Mouse (Mus musculus): Measurements from ENCODE around the gene Keap1. TPM values are rescaled to one million over a fixed set of nuclear protein-coding genes. Genes with fewer than 3 reads are reported as not detected.
"Not testable (repeated sequence)": the region's sequence is repeated elsewhere in the genome, so short reads cannot be mapped to it uniquely, and the experiment has no call there.

The Keap1 gene
- 10 to 100 TPM; 52.8 to 60.0 (median 56.6) TPM for total RNA-seq (2022)

GRCm38 (mm10) chr9:21238733-21239464, at the start of gene Keap1:
Keap1 (minus strand) TSS chr9:21239361.
- DNase-seq (ENCODE audit: low spot score in 2 of 2), result peak in 1 of 2 experiments; percentile 64

- DNase-seq (ENCODE audit: low spot score in 2 of 2), result no peak
Measured at GRCm38 (mm10) chr9:21288404-21289336, 49.5 kb upstream of the Keap1 start.

- peak; percentile 95 to 96 for DNase-seq (ENCODE audit: low spot score in 2 of 2)
Measured at GRCm38 (mm10) chr9:21287571-21288402, 48.6 kb upstream of the Keap1 start, which contains the start of gene Kri1. Kri1 (minus strand) TSS chr9:21287969.

- DNase-seq (ENCODE audit: low spot score in 2 of 2), result no peak
Measured at GRCm38 (mm10) chr9:21286753-21287152, 47.6 kb upstream of the Keap1 start.

GRCm38 (mm10) chr9:21283994-21284393, 44.8 kb upstream of the Keap1 start:
- DNase-seq (ENCODE audit: low spot score in 2 of 2), result no peak

- no peak for DNase-seq (ENCODE audit: low spot score in 2 of 2)
Measured at GRCm38 (mm10) chr9:21283591-21283990, 44.4 kb upstream of the Keap1 start.

GRCm38 (mm10) chr9:21277776-21278175, 38.6 kb upstream of the Keap1 start:
- DNase-seq (ENCODE audit: low spot score in 2 of 2), result no peak

- DNase-seq (ENCODE audit: low spot score in 2 of 2), result no peak
Measured at GRCm38 (mm10) chr9:21276307-21276706, 37.1 kb upstream of the Keap1 start.

GRCm38 (mm10) chr9:21275727-21276126, 36.6 kb upstream of the Keap1 start:
- no peak for DNase-seq (ENCODE audit: low spot score in 2 of 2)

- no peak for DNase-seq (ENCODE audit: low spot score in 2 of 2)
Measured at GRCm38 (mm10) chr9:21275013-21275710, 36.0 kb upstream of the Keap1 start.

GRCm38 (mm10) chr9:21274336-21274735, 35.2 kb upstream of the Keap1 start:
- no peak for DNase-seq (ENCODE audit: low spot score in 2 of 2)

- no peak for DNase-seq (ENCODE audit: low spot score in 2 of 2)
Measured at GRCm38 (mm10) chr9:21273520-21274228, 34.5 kb upstream of the Keap1 start.

GRCm38 (mm10) chr9:21273094-21273493, 33.9 kb upstream of the Keap1 start:
- DNase-seq (ENCODE audit: low spot score in 2 of 2), result no peak

- DNase-seq (ENCODE audit: low spot score in 2 of 2), result no peak
Measured at GRCm38 (mm10) chr9:21272391-21272790, 33.2 kb upstream of the Keap1 start.

GRCm38 (mm10) chr9:21269590-21269989, 30.4 kb upstream of the Keap1 start:
- DNase-seq (ENCODE audit: low spot score in 2 of 2), result not testable (repeated sequence)

GRCm38 (mm10) chr9:21268305-21268704, 29.1 kb upstream of the Keap1 start:
- no peak for DNase-seq (ENCODE audit: low spot score in 2 of 2)

- DNase-seq (ENCODE audit: low spot score in 2 of 2), result no peak
Measured at GRCm38 (mm10) chr9:21266889-21267288, 27.7 kb upstream of the Keap1 start.

- DNase-seq (ENCODE audit: low spot score in 2 of 2), result no peak
Measured at GRCm38 (mm10) chr9:21265611-21266010, 26.4 kb upstream of the Keap1 start.

GRCm38 (mm10) chr9:21265000-21265561, 25.9 kb upstream of the Keap1 start, which contains the start of gene Atg4d:
Atg4d (plus strand) TSS chr9:21265293.
- DNase-seq (ENCODE audit: low spot score in 2 of 2), result peak; percentile 96 to 97

Measured in layer of hippocampus, adult 8-10 months (tissue).